8 mouse cellular contexts compared by ENCODE assay signal in the genomic region with DNA sequence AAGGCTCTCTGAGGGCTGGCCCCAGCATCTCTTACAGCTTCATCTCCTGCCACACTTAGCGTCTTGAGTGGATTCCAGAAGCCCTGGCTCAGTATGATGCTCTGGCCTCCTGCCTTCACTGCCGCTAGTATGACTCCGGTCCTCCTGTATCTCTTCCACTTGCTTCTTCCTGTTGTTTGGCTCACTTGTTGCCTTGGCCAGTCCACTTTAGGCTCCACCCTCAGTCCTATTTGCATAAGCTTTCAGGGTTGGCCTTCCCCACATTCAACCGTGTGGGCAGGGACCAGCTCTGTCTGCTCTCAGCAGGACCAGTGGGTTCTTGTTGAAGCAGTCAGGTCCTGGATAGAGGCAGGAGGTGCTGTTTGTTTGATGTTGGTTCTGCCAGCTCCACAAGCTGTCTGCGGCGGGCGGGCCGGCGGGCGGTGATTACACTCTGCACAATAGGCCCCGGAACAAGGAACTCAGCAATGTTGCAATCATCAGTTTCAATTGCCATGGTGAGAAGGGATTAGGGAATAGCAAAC.
DNase-seq lines count a peak whose midpoint lies in the region; ATAC-seq and TF ChIP-seq lines count a peak whose summit lies in the region.

No protein-coding gene starts in this region.

- TF ChIP-seq POLR2A in ES-Bruce4 (IDR thresholded peaks at IDR 0.05; ENCODE audit: insufficient read depth, low read length): no peak

- H3K9ac ChIP-seq in ES-Bruce4 (ENCODE audit: low read depth, poor library complexity, severe bottlenecking): no peak overlapping the region
- peak overlapping the region; percentile 14; the same call in 1 of the 2 replicates for H3K9ac ChIP-seq in forebrain, postnatal 0 days
- H3K9ac ChIP-seq in stomach, embryonic 15.5 days: no peak overlapping the region

- no peaks in the 10 kb centered on the region for H3K4me1 ChIP-seq in ES-Bruce4 (ENCODE audit: control insufficient read depth, insufficient read depth, low read length)
- H3K4me1 ChIP-seq in forebrain, postnatal 0 days (ENCODE audit: insufficient read depth): peaks cover 21% of the 10 kb centered on the region
- peaks cover 56% of the 10 kb centered on the region for H3K4me1 ChIP-seq in hindbrain, embryonic 10.5 days (replicated peaks)
- H3K4me1 ChIP-seq in stomach, embryonic 15.5 days: peaks cover 11% of the 10 kb centered on the region; the same call in 1 of the 2 replicates

- no peaks in the 10 kb centered on the region for H3K36me3 ChIP-seq in ES-Bruce4 (ENCODE audit: control insufficient read depth, insufficient read depth, low read length, poor library complexity, severe bottlenecking)
- no peaks in the 10 kb centered on the region for H3K36me3 ChIP-seq in forebrain, postnatal 0 days (ENCODE audit: insufficient read depth)
- no peaks in the 10 kb centered on the region for H3K36me3 ChIP-seq in hindbrain, embryonic 10.5 days
- no peaks in the 10 kb centered on the region for H3K36me3 ChIP-seq in stomach, embryonic 15.5 days

- H3K4me3 ChIP-seq in ES-Bruce4 (ENCODE audit: low read depth, low read length): no peak overlapping the region
- H3K4me3 ChIP-seq in forebrain, postnatal 0 days (ENCODE audit: low read depth, low read length): no peak overlapping the region
- peak overlapping the region; percentile 41 for H3K4me3 ChIP-seq in hindbrain, embryonic 10.5 days
- H3K4me3 ChIP-seq in layer of hippocampus, adult 2 months: peak overlapping the region; percentile 19; the same call in 1 of the 2 replicates
- peak overlapping the region; percentile 6; the same call in 1 of the 2 replicates for H3K4me3 ChIP-seq in stomach, embryonic 15.5 days (replicated peaks)

- no peaks in the 10 kb centered on the region; the same call in 1 of the 2 replicates for H3K9me3 ChIP-seq in ES-Bruce4 (replicated peaks; ENCODE audit: control insufficient read depth, insufficient read depth, low read length, poor library complexity, severe bottlenecking)
- H3K9me3 ChIP-seq in forebrain, postnatal 0 days (ENCODE audit: low read length): no peaks in the 10 kb centered on the region
- H3K9me3 ChIP-seq in hindbrain, embryonic 10.5 days: no peaks in the 10 kb centered on the region
- no peaks in the 10 kb centered on the region for H3K9me3 ChIP-seq in stomach, embryonic 15.5 days

- peak; percentile 43 for DNase-seq in brain, adult 2 months (ENCODE audit: low read depth, low spot score)
- peak; percentile 69 for DNase-seq in forebrain, postnatal 0 days
- peak; percentile 71 for DNase-seq in hindbrain, embryonic 10.5 days (ENCODE audit: low spot score)
- DNase-seq in layer of hippocampus, adult 2 months (ENCODE audit: low spot score in 2 of 2): peak; percentile 41 to 44
- peak; percentile 45 to 81 for DNase-seq in lung, postnatal 4 days
- no peak for DNase-seq in spleen, adult 18-20 months

- peak; percentile 56; the same call in 1 of the 2 replicates for TF ChIP-seq EP300 in ES-Bruce4 (IDR thresholded peaks at IDR 0.05; ENCODE audit: insufficient read depth, low read depth, low read length)

- TF ChIP-seq CTCF in ES-Bruce4 (IDR thresholded peaks at IDR 0.05; ENCODE audit: low read depth, low read length): no peak
- TF ChIP-seq CTCF in forebrain, postnatal 0 days (IDR thresholded peaks at IDR 0.05; ENCODE audit: low read depth): no peak
- no peak for TF ChIP-seq CTCF in layer of hippocampus, adult 2 months (conservative IDR thresholded peaks at IDR 0.05)

- H3K27me3 ChIP-seq in ES-Bruce4 (ENCODE audit: control insufficient read depth, insufficient read depth, low read length, poor library complexity, severe bottlenecking): no peaks in the 10 kb centered on the region
- H3K27me3 ChIP-seq in forebrain, postnatal 0 days (ENCODE audit: insufficient read depth, low read length): no peaks in the 10 kb centered on the region
- peaks cover 7% of the 10 kb centered on the region; the same call in 1 of the 2 replicates for H3K27me3 ChIP-seq in hindbrain, embryonic 10.5 days (ENCODE audit: insufficient read depth, poor library complexity, severe bottlenecking)
- 0 out of 2 replicates have a peak, but pooled peaks cover 3% of the 10 kb centered on the region for H3K27me3 ChIP-seq in stomach, embryonic 15.5 days (replicated peaks)

- peak overlapping the region; percentile 27 for H3K4me2 ChIP-seq in forebrain, postnatal 0 days (ENCODE audit: low read depth)
- H3K4me2 ChIP-seq in stomach, embryonic 15.5 days: peak overlapping the region; percentile 39

- 5% methylated on average over 11 of the region's 11 CpGs for WGBS in forebrain, postnatal 0 days
- under 1% methylated on average over 11 of the region's 11 CpGs for WGBS in hindbrain, embryonic 10.5 days
- WGBS in stomach, embryonic 15.5 days: 3% methylated on average over 11 of the region's 11 CpGs

- H3K27ac ChIP-seq in ES-Bruce4 (ENCODE audit: insufficient read depth, low read length): no peak overlapping the region
- peak overlapping the region; percentile 40; the same call in 1 of the 2 replicates for H3K27ac ChIP-seq in forebrain, postnatal 0 days (ENCODE audit: low read depth, low read length)
- H3K27ac ChIP-seq in hindbrain, embryonic 10.5 days: peak overlapping the region; percentile 86
- peak overlapping the region; percentile 53 for H3K27ac ChIP-seq in layer of hippocampus, adult 2 months
- no peak overlapping the region for H3K27ac ChIP-seq in stomach, embryonic 15.5 days

- peak; percentile 78 for ATAC-seq in forebrain, postnatal 0 days
- ATAC-seq in stomach, embryonic 15.5 days (ENCODE audit: insufficient read depth, low FRiP score, low read depth): peak; percentile 74

Comparison
In these comparisons a context has a peak if more than half of its experiments do, and no peak if none do; other contexts are left out.
1. H3K27ac ChIP-seq: peak in forebrain, postnatal 0 days (single experiment), hindbrain, embryonic 10.5 days (single experiment) and layer of hippocampus, adult 2 months (single experiment); none in ES-Bruce4 (single experiment) and stomach, embryonic 15.5 days (single experiment).
2. H3K4me3 ChIP-seq: peak in hindbrain, embryonic 10.5 days (single experiment), layer of hippocampus, adult 2 months (single experiment) and stomach, embryonic 15.5 days (single experiment); none in ES-Bruce4 (single experiment) and forebrain, postnatal 0 days (single experiment).
3. DNase-seq: peak in brain, adult 2 months (single experiment), forebrain, postnatal 0 days (single experiment), hindbrain, embryonic 10.5 days (single experiment), layer of hippocampus, adult 2 months (2 of 2) and lung, postnatal 4 days (2 of 2); none in spleen, adult 18-20 months (0 of 2).